Mouse (Mus musculus): Measurements from ENCODE around the gene Atp8b2.

Gene Atp8b2

DNA sequence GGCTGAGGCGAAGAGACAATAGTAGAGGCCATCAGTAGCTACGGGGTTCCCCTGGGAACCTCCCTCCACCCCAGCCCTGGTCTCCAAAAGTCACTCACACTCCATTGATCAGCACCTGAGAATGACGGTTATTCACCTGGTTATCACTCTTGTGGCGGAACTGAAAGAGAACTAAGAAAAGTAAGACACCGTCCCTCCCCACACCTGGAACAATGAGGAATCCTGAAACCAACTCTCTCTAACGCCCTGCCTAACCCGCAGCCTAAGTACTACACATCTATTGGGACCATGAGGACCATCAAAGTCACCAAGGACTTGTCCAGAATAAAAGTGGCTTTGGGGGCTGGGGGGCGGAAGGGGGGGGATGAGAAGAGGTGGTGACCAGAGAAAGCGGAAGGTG, 5.4 kb downstream of the Atp8b2 start:
- no peak for DNase-seq

- no peak for DNase-seq
These were observed 6.9 kb downstream of the Atp8b2 start for GRCm38 (mm10) chr3:89956177-89956971.

GRCm38 (mm10) chr3:89953420-89953819, 9.9 kb downstream of the Atp8b2 start:
- DNase-seq: peak; percentile 60

DNA sequence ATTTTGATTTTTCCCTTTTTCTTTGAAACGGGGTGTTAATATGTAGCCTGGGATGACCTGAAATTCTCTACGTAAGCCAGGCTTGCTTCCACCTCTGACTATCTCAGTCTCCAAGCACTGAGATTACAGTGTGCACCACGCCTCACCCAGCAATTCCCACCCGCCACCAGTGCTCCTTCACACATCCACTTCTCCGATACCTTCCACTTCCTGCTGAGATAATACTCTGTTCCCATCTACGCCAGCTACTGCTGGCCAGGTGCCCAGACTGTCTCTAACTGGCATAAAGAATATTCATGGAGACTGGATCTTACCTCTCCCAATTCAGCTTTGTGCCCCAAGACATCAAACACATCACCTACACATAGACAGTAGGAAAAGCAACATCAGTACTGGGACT, 14.7 kb downstream of the Atp8b2 start:
- peak; percentile 59 for DNase-seq

- DNase-seq: no peak
These were observed 15.3 kb downstream of the Atp8b2 start for GRCm38 (mm10) chr3:89948021-89948420.

GRCm38 (mm10) chr3:89945026-89945425, 18.3 kb downstream of the Atp8b2 start:
- no peak for DNase-seq

- DNase-seq: no peak
These were observed 20.4 kb downstream of the Atp8b2 start for GRCm38 (mm10) chr3:89942894-89943293.

GRCm38 (mm10) chr3:89936495-89936894, 26.8 kb downstream of the Atp8b2 start:
- no peak for DNase-seq

- no peak for DNase-seq
These were observed 30.4 kb downstream of the Atp8b2 start for GRCm38 (mm10) chr3:89932925-89933324.

GRCm38 (mm10) chr3:89928956-89929355, 34.4 kb downstream of the Atp8b2 start:
- DNase-seq: no peak

DNA sequence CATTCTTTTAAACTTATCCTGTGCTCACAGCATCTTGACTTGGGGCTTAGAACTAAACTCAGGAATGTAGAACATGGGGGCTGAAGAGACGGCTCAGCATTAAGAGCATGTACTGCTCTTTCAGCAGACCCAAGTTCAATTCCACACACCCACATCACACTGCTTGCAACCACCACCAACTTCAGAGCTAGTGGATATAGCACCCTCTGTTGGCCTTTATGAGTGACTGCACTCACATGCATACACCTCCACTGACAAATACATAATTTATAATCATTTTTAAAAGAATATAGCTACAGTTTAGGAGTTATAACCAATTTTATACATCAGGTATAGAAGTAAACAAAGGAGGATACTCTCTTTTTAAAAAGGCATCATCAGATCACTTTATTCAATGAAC, 36.9 kb downstream of the Atp8b2 start:
- DNase-seq: no peak

DNA sequence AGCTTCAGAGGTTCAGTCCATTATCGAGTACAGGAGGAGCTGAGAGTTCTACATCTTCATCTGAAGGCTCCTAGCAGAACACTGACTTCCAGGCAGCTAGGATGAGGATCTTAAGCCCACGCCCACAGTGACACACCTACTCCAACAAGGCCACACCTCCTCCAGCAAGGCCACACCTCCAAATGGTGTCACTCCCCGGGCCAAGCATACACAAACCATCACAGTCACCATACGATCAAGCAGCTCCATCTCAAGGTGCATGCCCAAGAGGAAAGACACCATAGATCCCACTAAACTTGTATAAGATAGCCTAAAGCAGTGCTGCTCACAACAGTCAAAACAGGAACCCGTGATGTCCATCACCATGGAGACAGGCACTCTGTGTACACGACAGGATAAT, 42.6 kb downstream of the Atp8b2 start:
- no peak for DNase-seq

- DNase-seq: no peak
These were observed 45.9 kb downstream of the Atp8b2 start for GRCm38 (mm10) chr3:89917408-89917807.

DNA sequence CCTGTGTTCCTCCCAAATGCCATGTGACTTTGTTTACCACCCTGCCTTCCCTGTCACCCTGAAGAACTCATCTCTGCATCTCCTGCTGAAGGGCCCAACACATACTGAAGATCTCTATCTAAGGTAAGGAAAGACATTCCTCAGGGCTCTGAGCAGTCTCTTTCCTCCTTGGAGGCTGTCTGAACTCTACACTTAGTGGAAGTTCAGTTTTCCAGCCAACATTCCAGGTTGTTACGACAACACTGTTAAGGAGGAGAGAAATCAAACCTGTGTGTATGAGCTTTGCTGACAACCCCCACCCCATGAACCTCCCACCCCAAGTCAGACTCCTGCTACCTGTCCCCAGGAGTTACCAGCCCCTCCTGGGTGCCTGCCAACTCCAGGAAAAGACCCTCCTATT, 46.7 kb downstream of the Atp8b2 start:
- DNase-seq: no peak

DNA sequence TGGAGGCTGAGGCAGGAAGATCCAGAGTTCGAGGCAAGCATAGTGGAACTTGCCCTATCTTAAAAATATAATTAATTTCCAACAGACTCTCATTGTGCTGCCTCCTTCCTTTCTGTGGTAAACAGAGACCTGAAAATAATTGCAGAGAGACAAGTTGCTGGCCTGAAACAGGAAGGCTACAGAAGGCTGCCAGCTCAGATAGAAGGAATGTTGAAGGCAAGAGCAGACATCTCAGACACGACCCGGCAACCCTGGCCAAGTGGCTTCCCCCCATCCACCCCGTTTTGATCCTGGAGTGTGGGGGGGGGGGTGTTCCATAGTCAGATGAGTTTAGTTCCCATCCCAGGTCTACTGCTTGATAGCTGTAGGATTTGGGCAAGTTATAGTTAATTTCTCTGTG, 48.6 kb downstream of the Atp8b2 start:
- DNase-seq: no peak

DNA sequence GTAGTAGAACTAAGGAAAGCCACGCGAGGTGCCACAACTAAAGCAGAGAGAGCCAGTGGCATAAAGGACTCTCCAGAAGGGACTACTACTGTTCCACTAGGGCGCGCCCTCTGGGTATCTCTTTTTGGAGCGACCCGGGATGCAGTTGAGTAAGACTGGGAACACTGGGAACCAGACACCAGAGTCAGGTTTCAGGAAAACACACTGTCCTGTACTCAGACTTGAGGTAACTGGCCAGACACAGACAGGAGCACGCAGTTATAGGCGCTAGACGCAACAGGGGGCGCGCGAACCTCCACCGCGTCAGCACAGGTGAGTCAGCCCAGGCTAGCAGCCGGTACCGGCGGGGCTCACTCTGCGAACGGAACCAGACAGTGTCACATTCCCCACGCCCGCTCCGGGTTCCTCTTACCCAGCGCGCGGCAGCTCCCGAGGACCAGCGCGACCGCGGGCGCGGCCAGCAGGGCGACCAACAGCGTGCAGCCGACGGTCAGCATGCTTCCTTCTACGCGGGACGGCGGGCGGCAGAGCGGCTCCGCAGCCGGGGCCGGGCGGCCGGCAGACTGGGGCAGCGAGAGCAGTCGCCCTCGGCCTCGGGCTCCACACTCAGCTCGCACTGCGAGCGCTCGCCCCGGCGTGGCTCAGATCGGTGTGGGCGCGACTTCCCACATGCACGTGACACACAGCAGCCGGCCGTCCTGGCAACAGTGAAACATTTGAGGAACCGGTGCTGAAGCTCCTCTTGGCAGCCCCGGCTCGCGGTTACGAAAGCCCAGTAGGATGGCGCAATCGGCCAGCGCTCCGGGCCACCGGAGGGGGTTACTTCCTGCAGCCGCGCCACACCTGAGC, 50.5 kb downstream of the Atp8b2 start, which contains the start of gene Il6ra:
Gene Il6ra (minus strand): TSS at position 654 of the 849 bp plus-strand sequence.
- DNase-seq: peak; percentile 60

DNA sequence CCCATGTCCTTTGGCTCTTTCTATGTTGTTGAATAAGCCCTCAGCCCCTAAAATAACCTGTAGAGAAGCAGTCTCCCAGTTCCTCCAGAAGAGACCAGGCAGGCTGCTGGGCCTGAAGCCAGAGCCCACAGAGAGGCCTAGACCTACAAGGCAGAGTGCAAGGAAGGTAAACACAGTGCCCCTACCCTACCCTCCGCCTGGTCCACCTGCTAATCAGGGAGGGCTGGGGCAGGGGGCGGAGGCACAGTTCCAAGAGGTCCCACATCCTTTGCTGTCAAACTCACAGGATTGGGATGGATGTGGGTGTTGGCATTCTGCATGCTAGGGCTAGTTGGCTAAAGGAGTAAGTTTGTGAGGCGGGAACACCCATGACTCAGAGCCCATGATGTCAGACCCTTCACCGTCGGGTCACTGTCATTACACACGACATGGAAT, 51.2 kb downstream of the Atp8b2 start:
- no peak for DNase-seq

GRCm38 (mm10) chr3:89911207-89911606, 52.1 kb downstream of the Atp8b2 start:
- no peak for DNase-seq

- DNase-seq: no peak
These were observed 53.4 kb downstream of the Atp8b2 start for GRCm38 (mm10) chr3:89909703-89910542.

DNA sequence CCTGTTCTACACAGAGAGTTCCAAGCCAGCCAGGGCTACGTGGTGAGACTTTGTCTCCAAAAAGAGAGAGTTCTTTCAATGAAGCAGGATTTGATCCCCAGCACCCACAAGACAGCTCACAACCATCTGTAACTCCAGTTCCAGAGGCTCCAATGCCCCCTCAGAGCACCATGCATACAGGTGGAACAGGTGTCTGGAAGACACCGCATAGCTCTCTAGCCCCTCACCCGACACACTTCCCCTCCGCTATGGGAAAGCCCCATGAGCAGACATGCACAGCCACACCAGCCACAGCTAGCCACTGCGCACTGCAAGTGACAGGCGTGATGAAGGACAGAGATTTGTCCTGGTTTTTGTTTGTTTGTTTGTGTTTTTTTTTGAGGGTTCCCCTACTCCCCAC, 54.5 kb downstream of the Atp8b2 start:
- no peak for DNase-seq

- no peak for DNase-seq
These were observed 55.5 kb downstream of the Atp8b2 start for GRCm38 (mm10) chr3:89907846-89908245.

- DNase-seq: no peak
These were observed 63.8 kb downstream of the Atp8b2 start for GRCm38 (mm10) chr3:89899511-89899908.
